Mouse (Mus musculus): ENCODE data around the gene Ptgis. TPM values are rescaled to one million over a fixed set of nuclear protein-coding genes. Genes with fewer than 3 reads are reported as not detected.
A peak's percentile ranks its signal among the peaks of the same experiment; 100 is the strongest.

Gene Ptgis
- polyA plus RNA-seq, 1 experiment from 2014 or later, result 37.6 TPM

GRCm38 (mm10) chr2:167187119-167187518 lies 53.3 kb downstream of the Ptgis start:
- Histone ChIP-seq H3K27ac (replicated peaks; ENCODE audit: low read depth, low read length) (no peak overlapping the region), H3K4me1 (ENCODE audit: control insufficient read depth, insufficient read depth, low read length) (peaks cover 15% of the 10 kb centered on the region), H3K9ac (ENCODE audit: low read depth, low read length) (no peak overlapping the region), H3K36me3 (ENCODE audit: control insufficient read depth, insufficient read depth, low read length) (no peaks in the 10 kb centered on the region), H3K4me2 (ENCODE audit: low read depth, low read length) (no peak overlapping the region), H3K4me3 (ENCODE audit: low read depth, low read length) (no peak overlapping the region), H3K9me3 (ENCODE audit: control insufficient read depth, low read length) (peaks cover 6% of the 10 kb centered on the region; the same call in 1 of the 2 replicates), H3K27me3 (replicated peaks; ENCODE audit: control insufficient read depth, insufficient read depth, low read length) (peaks cover 44% of the 10 kb centered on the region)
- DNase-seq (ENCODE audit: low spot score) (no peak), ATAC-seq (ENCODE audit: low read depth) (no peak)
- 79% methylated on average over 5 of the region's 5 CpGs for whole genome bisulfite sequencing

DNA sequence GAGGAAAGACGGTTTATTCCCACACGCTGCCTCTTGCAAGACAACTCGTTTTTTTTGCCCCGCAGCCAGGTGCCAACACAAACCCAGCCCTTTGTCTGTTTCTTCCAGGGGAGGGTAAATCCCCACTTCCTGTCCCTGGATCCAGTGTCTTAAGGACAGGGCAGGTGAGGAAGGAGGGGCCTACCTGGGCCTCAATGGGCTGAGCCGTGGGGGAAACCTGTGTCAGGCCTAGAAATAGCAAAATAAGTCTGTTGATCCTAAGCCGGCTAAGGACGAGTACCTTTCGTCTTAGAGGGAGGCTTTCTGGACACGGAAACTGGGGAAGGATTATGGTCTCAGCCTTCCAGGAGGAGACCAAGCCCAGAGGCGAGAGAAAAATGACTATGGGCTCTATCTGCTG lies 53.9 kb downstream of the Ptgis start:
- Histone ChIP-seq H3K9ac (ENCODE audit: low read depth, low read length) (no peak overlapping the region), H3K27ac (replicated peaks; ENCODE audit: low read depth, low read length) (no peak overlapping the region), H3K4me1 (ENCODE audit: control insufficient read depth, insufficient read depth, low read length) (peaks cover 15% of the 10 kb centered on the region), H3K36me3 (ENCODE audit: control insufficient read depth, insufficient read depth, low read length) (no peaks in the 10 kb centered on the region), H3K9me3 (ENCODE audit: control insufficient read depth, low read length) (peaks cover 6% of the 10 kb centered on the region; the same call in 1 of the 2 replicates), H3K4me3 (ENCODE audit: low read depth, low read length) (no peak overlapping the region), H3K4me2 (ENCODE audit: low read depth, low read length) (no peak overlapping the region), H3K27me3 (replicated peaks; ENCODE audit: control insufficient read depth, insufficient read depth, low read length) (peaks cover 40% of the 10 kb centered on the region)
- peak; percentile 32; the same call in 1 of the 2 replicates for ATAC-seq (ENCODE audit: low read depth)
- DNase-seq (ENCODE audit: low spot score), result peak; percentile 60
- 37% methylated on average over 10 of the region's 10 CpGs for whole genome bisulfite sequencing

GRCm38 (mm10) chr2:167186003-167186402 lies 54.4 kb downstream of the Ptgis start:
- Histone ChIP-seq H3K9me3 (ENCODE audit: control insufficient read depth, low read length) (peaks cover 6% of the 10 kb centered on the region; the same call in 1 of the 2 replicates), H3K4me1 (ENCODE audit: control insufficient read depth, insufficient read depth, low read length) (peaks cover 15% of the 10 kb centered on the region), H3K27me3 (replicated peaks; ENCODE audit: control insufficient read depth, insufficient read depth, low read length) (peaks cover 35% of the 10 kb centered on the region), H3K4me2 (ENCODE audit: low read depth, low read length) (no peak overlapping the region), H3K27ac (replicated peaks; ENCODE audit: low read depth, low read length) (no peak overlapping the region), H3K4me3 (ENCODE audit: low read depth, low read length) (no peak overlapping the region), H3K9ac (ENCODE audit: low read depth, low read length) (no peak overlapping the region), H3K36me3 (ENCODE audit: control insufficient read depth, insufficient read depth, low read length) (no peaks in the 10 kb centered on the region)
- DNase-seq (ENCODE audit: low spot score) (no peak), ATAC-seq (ENCODE audit: low read depth) (no peak)
- 45% methylated on average over 13 of the region's 13 CpGs for WGBS

DNA sequence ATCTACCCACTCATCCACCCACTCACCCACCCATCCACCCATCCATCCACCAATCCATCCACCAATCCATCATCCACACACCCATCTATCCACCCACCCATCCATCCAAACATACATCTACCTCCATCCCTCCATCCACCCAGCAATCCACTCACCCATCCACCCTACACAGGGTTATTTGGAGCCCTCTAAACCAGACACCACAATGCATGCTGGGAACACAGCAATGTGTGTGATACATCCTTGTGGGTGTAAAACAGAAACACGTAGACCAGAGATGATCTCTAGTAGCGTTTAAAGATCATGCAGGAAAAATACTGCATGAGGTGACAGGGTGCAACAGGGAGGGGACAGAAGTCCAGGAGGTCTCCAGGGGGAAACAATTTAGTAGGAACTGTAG lies 55.0 kb downstream of the Ptgis start:
- DNase-seq (ENCODE audit: low spot score) (no peak), ATAC-seq (ENCODE audit: low read depth) (no peak)
- H3K27me3 ChIP-seq (replicated peaks; ENCODE audit: control insufficient read depth, insufficient read depth, low read length), result peaks cover 29% of the 10 kb centered on the region
- H3K36me3 ChIP-seq (ENCODE audit: control insufficient read depth, insufficient read depth, low read length), result no peaks in the 10 kb centered on the region
- no peak overlapping the region for H3K9ac ChIP-seq (ENCODE audit: low read depth, low read length)
- peaks cover 6% of the 10 kb centered on the region; the same call in 1 of the 2 replicates for H3K9me3 ChIP-seq (ENCODE audit: control insufficient read depth, low read length)
- H3K4me3 ChIP-seq (ENCODE audit: low read depth, low read length), result no peak overlapping the region
- H3K27ac ChIP-seq (replicated peaks; ENCODE audit: low read depth, low read length), result no peak overlapping the region
- peaks cover 12% of the 10 kb centered on the region for H3K4me1 ChIP-seq (ENCODE audit: control insufficient read depth, insufficient read depth, low read length)
- no peak overlapping the region for H3K4me2 ChIP-seq (ENCODE audit: low read depth, low read length)
- 83% methylated on average over 2 of the region's 2 CpGs for WGBS

- H3K27me3 ChIP-seq (replicated peaks; ENCODE audit: control insufficient read depth, insufficient read depth, low read length), result no peaks in the 10 kb centered on the region
- H3K4me2 ChIP-seq (ENCODE audit: low read depth, low read length), result no peak overlapping the region
- H3K9me3 ChIP-seq (ENCODE audit: control insufficient read depth, low read length), result peaks cover 6% of the 10 kb centered on the region; the same call in 1 of the 2 replicates
- no peak overlapping the region for H3K9ac ChIP-seq (ENCODE audit: low read depth, low read length)
- H3K4me1 ChIP-seq (ENCODE audit: control insufficient read depth, insufficient read depth, low read length), result no peaks in the 10 kb centered on the region
- DNase-seq (ENCODE audit: low spot score) (no peak), ATAC-seq (ENCODE audit: low read depth) (no peak)
- no peaks in the 10 kb centered on the region for H3K36me3 ChIP-seq (ENCODE audit: control insufficient read depth, insufficient read depth, low read length)
- no peak overlapping the region for H3K4me3 ChIP-seq (ENCODE audit: low read depth, low read length)
- 79% methylated on average over 14 of the region's 14 CpGs for WGBS
- no peak overlapping the region for H3K27ac ChIP-seq (replicated peaks; ENCODE audit: low read depth, low read length)
Measured at GRCm38 (mm10) chr2:167181662-167182389, 58.6 kb downstream of the Ptgis start.

DNA sequence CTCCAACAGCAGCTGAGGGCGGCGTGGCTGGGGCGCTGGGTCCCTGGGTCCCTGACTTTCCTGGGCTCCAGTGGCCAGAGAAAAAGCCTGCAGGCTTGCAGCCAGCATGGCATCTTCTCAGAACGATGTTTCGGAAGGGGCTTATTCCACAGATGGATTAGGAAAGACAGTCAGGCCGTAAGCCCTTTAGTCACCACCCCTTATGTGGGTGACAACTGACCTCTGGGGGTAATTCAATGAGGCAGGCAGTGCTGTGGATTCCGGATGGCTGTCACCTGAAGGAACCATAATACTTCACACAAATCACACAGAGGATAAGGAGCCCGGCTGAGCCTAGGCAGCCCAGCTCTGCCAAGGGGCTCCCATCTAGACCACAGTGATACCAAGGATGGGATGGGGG lies 59.3 kb downstream of the Ptgis start:
- H3K9me3 ChIP-seq (ENCODE audit: control insufficient read depth, low read length), result peaks cover 6% of the 10 kb centered on the region; the same call in 1 of the 2 replicates
- no peak overlapping the region for H3K4me3 ChIP-seq (ENCODE audit: low read depth, low read length)
- H3K4me1 ChIP-seq (ENCODE audit: control insufficient read depth, insufficient read depth, low read length), result no peaks in the 10 kb centered on the region
- no peak for ATAC-seq (ENCODE audit: low read depth)
- H3K27ac ChIP-seq (replicated peaks; ENCODE audit: low read depth, low read length), result no peak overlapping the region
- H3K27me3 ChIP-seq (replicated peaks; ENCODE audit: control insufficient read depth, insufficient read depth, low read length), result no peaks in the 10 kb centered on the region
- DNase-seq (ENCODE audit: low spot score), result no peak
- no peak overlapping the region for H3K4me2 ChIP-seq (ENCODE audit: low read depth, low read length)
- H3K36me3 ChIP-seq (ENCODE audit: control insufficient read depth, insufficient read depth, low read length), result no peaks in the 10 kb centered on the region
- H3K9ac ChIP-seq (ENCODE audit: low read depth, low read length), result no peak overlapping the region
- 77% methylated on average over 8 of the region's 8 CpGs for WGBS

GRCm38 (mm10) chr2:167179301-167179700 lies 61.1 kb downstream of the Ptgis start:
- DNase-seq (ENCODE audit: low spot score), result no peak
- peaks cover 6% of the 10 kb centered on the region; the same call in 1 of the 2 replicates for H3K9me3 ChIP-seq (ENCODE audit: control insufficient read depth, low read length)
- H3K27ac ChIP-seq (replicated peaks; ENCODE audit: low read depth, low read length), result no peak overlapping the region
- H3K4me2 ChIP-seq (ENCODE audit: low read depth, low read length), result no peak overlapping the region
- H3K4me3 ChIP-seq (ENCODE audit: low read depth, low read length), result no peak overlapping the region
- WGBS, result 79% methylated on average over 10 of the region's 10 CpGs
- H3K9ac ChIP-seq (ENCODE audit: low read depth, low read length), result no peak overlapping the region
- ATAC-seq (ENCODE audit: low read depth), result no peak
- H3K27me3 ChIP-seq (replicated peaks; ENCODE audit: control insufficient read depth, insufficient read depth, low read length), result no peaks in the 10 kb centered on the region
- H3K36me3 ChIP-seq (ENCODE audit: control insufficient read depth, insufficient read depth, low read length), result no peaks in the 10 kb centered on the region
- H3K4me1 ChIP-seq (ENCODE audit: control insufficient read depth, insufficient read depth, low read length), result no peaks in the 10 kb centered on the region

- H3K4me3 ChIP-seq (ENCODE audit: low read depth, low read length), result no peak overlapping the region
- H3K9ac ChIP-seq (ENCODE audit: low read depth, low read length), result no peak overlapping the region
- no peaks in the 10 kb centered on the region for H3K27me3 ChIP-seq (replicated peaks; ENCODE audit: control insufficient read depth, insufficient read depth, low read length)
- DNase-seq (ENCODE audit: low spot score) (no peak), ATAC-seq (ENCODE audit: low read depth) (no peak)
- H3K27ac ChIP-seq (replicated peaks; ENCODE audit: low read depth, low read length), result no peak overlapping the region
- H3K36me3 ChIP-seq (ENCODE audit: control insufficient read depth, insufficient read depth, low read length), result no peaks in the 10 kb centered on the region
- no peak overlapping the region for H3K4me2 ChIP-seq (ENCODE audit: low read depth, low read length)
- no peaks in the 10 kb centered on the region for H3K4me1 ChIP-seq (ENCODE audit: control insufficient read depth, insufficient read depth, low read length)
- no peaks in the 10 kb centered on the region for H3K9me3 ChIP-seq (ENCODE audit: control insufficient read depth, low read length)
- WGBS, result 69% methylated on average over 10 of the region's 10 CpGs
Measured at GRCm38 (mm10) chr2:167177231-167177641, 63.2 kb downstream of the Ptgis start.

GRCm38 (mm10) chr2:167175284-167175683 lies 65.1 kb downstream of the Ptgis start:
- Histone ChIP-seq H3K36me3 (ENCODE audit: control insufficient read depth, insufficient read depth, low read length) (no peaks in the 10 kb centered on the region), H3K9me3 (ENCODE audit: control insufficient read depth, low read length) (no peaks in the 10 kb centered on the region), H3K9ac (ENCODE audit: low read depth, low read length) (no peak overlapping the region), H3K4me1 (ENCODE audit: control insufficient read depth, insufficient read depth, low read length) (no peaks in the 10 kb centered on the region), H3K4me2 (ENCODE audit: low read depth, low read length) (no peak overlapping the region), H3K27me3 (replicated peaks; ENCODE audit: control insufficient read depth, insufficient read depth, low read length) (no peaks in the 10 kb centered on the region), H3K4me3 (ENCODE audit: low read depth, low read length) (no peak overlapping the region), H3K27ac (replicated peaks; ENCODE audit: low read depth, low read length) (no peak overlapping the region)
- WGBS, result 80% methylated on average over 6 of the region's 6 CpGs
- DNase-seq (ENCODE audit: low spot score), result no peak
- no peak for ATAC-seq (ENCODE audit: low read depth)
